ENCODE assay signal across 9 mouse cellular contexts in genomic region chr3:83002191-83002590, GRCm38 (mm10). TPM values are rescaled to one million over a fixed set of nuclear protein-coding genes. Genes with fewer than 3 reads are reported as not detected.
A peak's percentile ranks its signal among the peaks of the same experiment; 100 is the strongest.
DNase-seq lines count a peak whose midpoint lies in the region; ATAC-seq and TF ChIP-seq lines count a peak whose summit lies in the region.
"Had no signal": no experiment of that assay in that cellular context is flagged by ENCODE, and none has a peak within 500 bp of the region (broad histone marks: within the 10 kb centered on the region; RNA-seq: fewer than 3 reads in every experiment).

No protein-coding gene starts in this region.

- H3K36me3 ChIP-seq in spleen, adult 2 months (ENCODE audit: control insufficient read depth, insufficient read depth, low read length), result no peaks in the 10 kb centered on the region

- peak; percentile 24; the same call in 1 of the 2 replicates for TF ChIP-seq CTCF in spleen, adult 2 months (IDR thresholded peaks at IDR 0.05; ENCODE audit: extremely low read depth, insufficient read depth, insufficient read length, insufficient replicate concordance)

- H3K4me1 ChIP-seq in spleen, adult 2 months (ENCODE audit: control insufficient read depth, insufficient read depth, insufficient read length), result no peaks in the 10 kb centered on the region

- peak; percentile 22 for DNase-seq in gastrocnemius, adult 18-20 months (ENCODE audit: low spot score)
- DNase-seq in gastrocnemius, adult 8-10 months (ENCODE audit: low spot score in 2 of 2), result no peak
- peak in 1 of 2 experiments; percentile 3 for DNase-seq in spleen, adult 2 months (ENCODE audit: low read depth in 1 of 2, low spot score in 2 of 2)
- DNase-seq in spleen, postnatal 4 days (ENCODE audit: low spot score in 2 of 2), result no peak
- peak; percentile 18 for DNase-seq in c-Kit-positive CD71-positive TER-119-positive erythroid progenitor cells, embryonic 14.5 days (ENCODE audit: low spot score)
- peak; percentile 48 for DNase-seq in lung, postnatal 10 days
- peak; percentile 59 for DNase-seq in thymus, postnatal 4 days

- WGBS in spleen, adult 2 months, result 1% methylated on average over 2 of the region's 2 CpGs

- H3K27me3 ChIP-seq in spleen, adult 2 months (ENCODE audit: control insufficient read depth, insufficient read depth, low read length), result no peaks in the 10 kb centered on the region

- TF ChIP-seq POLR2A in spleen, adult 2 months (IDR thresholded peaks at IDR 0.05; ENCODE audit: low read depth, low read length), result no peak

- peak; percentile 75 to 82 for ATAC-seq in hematopoietic stem cell, adult 5-6 weeks (replicated peaks in 1 of 2; ENCODE audit: insufficient read depth in 1 of 2, low FRiP score in 2 of 2, low TSS enrichment in 1 of 2, low read depth in 1 of 2, poor library complexity in 2 of 2, severe bottlenecking in 2 of 2)

- H3K4me3 ChIP-seq in spleen, adult 2 months (ENCODE audit: extremely low read depth, insufficient read depth, insufficient read length), result no peak overlapping the region

- H3K27ac ChIP-seq in spleen, adult 2 months (ENCODE audit: insufficient read depth, low read length), result no peak overlapping the region

RNA-seq across cellular contexts. Expression of gene Fgg, which starts 5.3 kb away (rescaled TPM):
- 1 to 10 TPM in 1 of 2 experiments, not detected in 1; 1.4 TPM for total RNA-seq in gastrocnemius, adult 18-20 months (2021)
- under 1 TPM in 1 of 4 experiments, not detected in 3; 0.70 TPM for total RNA-seq in gastrocnemius, adult 8-10 months (2022)
- polyA plus RNA-seq in spleen, adult 2 months (2012; rRNA removed), result 0.06 TPM in 2 replicates
- total RNA-seq in hematopoietic stem cell, adult 5-6 weeks (2017), result not detected in 2 replicates
- total RNA-seq: left cerebral cortex, postnatal 10 days had no signal

RNA-seq across cellular contexts. Expression of gene Fga, which starts 23.7 kb away (rescaled TPM):
- 1 to 10 TPM in 1 of 2 experiments, not detected in 1; 1.6 TPM for total RNA-seq in gastrocnemius, adult 18-20 months (2021)
- under 1 TPM in 1 of 4 experiments, not detected in 3; 0.94 TPM for total RNA-seq in gastrocnemius, adult 8-10 months (2022)
- polyA plus RNA-seq in spleen, adult 2 months (2012; rRNA removed), result 0.05 TPM in 1 of 2 replicates, not detected in the other
- total RNA-seq in hematopoietic stem cell, adult 5-6 weeks (2017), result not detected in 2 replicates
- total RNA-seq: left cerebral cortex, postnatal 10 days had no signal

RNA-seq across cellular contexts. Expression of gene Fgb, which starts 47.5 kb away (rescaled TPM):
- total RNA-seq in gastrocnemius, adult 18-20 months (2021), result under 1 TPM in 1 of 2 experiments, not detected in 1; 0.71 TPM
- under 1 TPM in 1 of 4 experiments, not detected in 3; 0.32 TPM for total RNA-seq in gastrocnemius, adult 8-10 months (2022)
- 0.02 TPM in 1 of 2 replicates, not detected in the other for polyA plus RNA-seq in spleen, adult 2 months (2012; rRNA removed)
- total RNA-seq in hematopoietic stem cell, adult 5-6 weeks (2017), result not detected in 2 replicates
- total RNA-seq: left cerebral cortex, postnatal 10 days had no signal

RNA-seq across cellular contexts. Expression of gene Plrg1, which starts 53.1 kb away (rescaled TPM):
- 10 to 100 TPM; 20.8 to 21.0 TPM for total RNA-seq in gastrocnemius, adult 18-20 months (2021)
- 10 to 100 TPM; 18.0 to 21.7 (median 20.1) TPM for total RNA-seq in gastrocnemius, adult 8-10 months (2022)
- 21.1 and 25.1 TPM in 2 replicates for polyA plus RNA-seq in spleen, adult 2 months (2012; rRNA removed)
- total RNA-seq in hematopoietic stem cell, adult 5-6 weeks (2017), result 76.7 and 87.0 TPM in 2 replicates

Comparison
In these comparisons a context has a peak if more than half of its experiments do, and no peak if none do; other contexts are left out.
1. DNase-seq: peak in gastrocnemius, adult 18-20 months (single experiment), c-Kit-positive CD71-positive TER-119-positive erythroid progenitor cells, embryonic 14.5 days (single experiment), lung, postnatal 10 days (single experiment) and thymus, postnatal 4 days (single experiment); none in gastrocnemius, adult 8-10 months (0 of 2) and spleen, postnatal 4 days (0 of 2).